ENCODE assay signal across 8 mouse cellular contexts in the genomic region with DNA sequence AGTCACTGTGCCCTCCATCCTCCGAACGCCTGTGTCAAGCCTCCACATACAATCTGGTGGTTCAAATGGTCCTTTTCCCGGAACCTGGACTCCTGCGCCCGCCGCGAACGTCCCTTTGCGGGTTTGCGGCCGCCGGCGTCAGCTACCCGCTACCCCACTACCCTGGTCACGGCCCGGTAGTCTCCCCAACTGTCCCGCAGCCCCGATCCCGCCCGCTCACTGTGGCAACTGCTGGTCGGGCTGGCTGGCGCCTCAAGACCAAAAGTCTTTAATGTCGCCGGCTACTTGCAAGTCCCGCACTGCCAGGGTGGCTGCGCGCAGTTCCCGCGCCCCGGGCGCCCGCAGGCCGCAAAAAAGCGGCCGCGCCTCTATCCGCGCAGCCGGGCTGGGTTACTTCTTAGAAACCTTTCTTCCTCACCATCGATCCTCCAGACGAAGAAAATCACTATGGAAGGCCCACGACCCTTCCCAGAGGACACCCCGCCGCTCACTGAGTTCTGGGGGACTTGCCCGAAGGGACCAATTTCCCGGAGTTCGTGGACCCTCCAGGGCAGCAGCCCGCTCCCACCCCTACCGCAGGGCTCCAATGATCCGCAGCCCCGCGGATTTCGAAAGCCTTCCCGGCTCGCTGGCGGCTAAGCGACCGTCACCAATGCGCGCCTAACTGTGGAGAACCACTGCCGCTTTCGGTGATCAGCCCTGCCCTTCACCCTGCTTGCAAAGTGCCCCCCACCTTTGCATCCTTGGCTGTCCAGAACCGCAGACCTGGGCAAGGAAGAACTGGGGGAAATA. TPM values are rescaled to one million over a fixed set of nuclear protein-coding genes. Genes with fewer than 3 reads are reported as not detected.
DNase-seq lines count a peak whose midpoint lies in the region; ATAC-seq and TF ChIP-seq lines count a peak whose summit lies in the region.

No protein-coding gene starts in this region.

- ATAC-seq in G1E (ENCODE audit: extremely low read depth, insufficient number of reproducible peaks, low FRiP score, poor library complexity, severe bottlenecking), result no peak
- peak; percentile 13 for ATAC-seq in erythroblast, adult 5-6 weeks (replicated peaks; ENCODE audit: low FRiP score, poor library complexity, severe bottlenecking)
- peak; percentile 40 for ATAC-seq in heart, postnatal 0 days (ENCODE audit: insufficient read depth, low read depth)

- peak; percentile 80; the same call in 1 of the 2 replicates for TF ChIP-seq POLR2A in bone marrow, adult 2 months (IDR thresholded peaks at IDR 0.05; ENCODE audit: borderline replicate concordance, control insufficient read depth, low read depth, low read length)

- peak overlapping the region; percentile 97 for H3K4me2 ChIP-seq in heart, postnatal 0 days (ENCODE audit: low read depth, low read length)

- TF ChIP-seq EP300 in heart, postnatal 0 days (IDR thresholded peaks at IDR 0.05; ENCODE audit: low read depth), result no peak

- H3K4me3 ChIP-seq in G1E (ENCODE audit: low read depth, low read length), result peak overlapping the region; percentile 77
- H3K4me3 ChIP-seq in bone marrow, adult 2 months (replicated peaks; ENCODE audit: control insufficient read depth, low read depth, low read length), result peak overlapping the region; percentile 62
- H3K4me3 ChIP-seq in heart, postnatal 0 days (ENCODE audit: low read depth, low read length), result peak overlapping the region; percentile 80

- no peaks in the 10 kb centered on the region for H3K27me3 ChIP-seq in G1E (ENCODE audit: insufficient read depth, low read length)
- no peaks in the 10 kb centered on the region for H3K27me3 ChIP-seq in heart, postnatal 0 days (ENCODE audit: control insufficient read depth, insufficient read depth, low read length)

- peaks cover 52% of the 10 kb centered on the region for H3K4me1 ChIP-seq in G1E (ENCODE audit: insufficient read depth, low read depth, low read length)
- no peaks in the 10 kb centered on the region for H3K4me1 ChIP-seq in bone marrow, adult 2 months (ENCODE audit: control insufficient read depth, insufficient read depth, low read length)
- H3K4me1 ChIP-seq in heart, postnatal 0 days (ENCODE audit: control insufficient read depth, insufficient read depth), result peaks cover 11% of the 10 kb centered on the region

- peak overlapping the region; percentile 94 for H3K9ac ChIP-seq in heart, postnatal 0 days (replicated peaks; ENCODE audit: low read depth, low read length)

- DNase-seq in G1E (ENCODE audit: low spot score), result no peak
- no peak for DNase-seq in heart, postnatal 0 days (ENCODE audit: low spot score)
- DNase-seq in kidney, postnatal 36 days, result peak; percentile 50 to 82
- peak; percentile 76 for DNase-seq in lung, postnatal 10 days
- DNase-seq in ovary, postnatal 14 days (ENCODE audit: low spot score), result peak; percentile 42
- DNase-seq in yolk sac, embryonic 10.5 days (ENCODE audit: low spot score), result peak; percentile 67

- TF ChIP-seq CTCF in G1E (IDR thresholded peaks at IDR 0.05; ENCODE audit: low read depth, low read length), result no peak
- no peak for TF ChIP-seq CTCF in bone marrow, adult 2 months (IDR thresholded peaks at IDR 0.05; ENCODE audit: control insufficient read depth, insufficient read depth, low read length)
- TF ChIP-seq CTCF in heart, postnatal 0 days (IDR thresholded peaks at IDR 0.05; ENCODE audit: low read depth), result no peak

- peak overlapping the region; percentile 93 for H3K27ac ChIP-seq in bone marrow, adult 2 months (ENCODE audit: control insufficient read depth, insufficient read depth, low read depth, low read length, poor library complexity)
- H3K27ac ChIP-seq in heart, postnatal 0 days (ENCODE audit: low read depth), result peak overlapping the region; percentile 98

- H3K9me3 ChIP-seq in G1E (replicated peaks), result no peaks in the 10 kb centered on the region
- no peaks in the 10 kb centered on the region for H3K9me3 ChIP-seq in heart, postnatal 0 days (replicated peaks; ENCODE audit: control insufficient read depth, low read length)

- H3K36me3 ChIP-seq in G1E (replicated peaks), result peaks cover 18% of the 10 kb centered on the region
- H3K36me3 ChIP-seq in heart, postnatal 0 days (replicated peaks; ENCODE audit: control insufficient read depth, insufficient read depth, low read length), result 0 out of 2 replicates have a peak, but pooled peaks cover 14% of the 10 kb centered on the region

- WGBS in bone marrow, adult 2 months, result under 1% methylated on average over 63 of the region's 63 CpGs
- under 1% methylated on average over 63 of the region's 63 CpGs for WGBS in heart, postnatal 0 days

RNA-seq across cellular contexts. Expression of a gene that starts 6.8 kb away (rescaled TPM):
- total RNA-seq in G1E (2014; fragmentation: Nextera tagmentation) (88.0 and 88.8 TPM in 2 replicates), G1E (2017) (79.3 and 87.1 TPM in 2 replicates)
- polyA plus RNA-seq in G1E (2012), result 34.6 and 34.8 TPM in 2 replicates
- polyA plus RNA-seq in bone marrow, adult 2 months (2011; ENCODE audit: insufficient read depth, insufficient read length, low replicate concordance, missing spikeins), result 40.0 and 47.4 TPM in 2 replicates
- total RNA-seq in erythroblast, adult 5-6 weeks (2015; ENCODE audit: low replicate concordance), result 256 and 258 TPM in 2 replicates
- 354 and 386 TPM in 2 replicates for total RNA-seq in erythroblast, adult 5-6 weeks (2017; ENCODE audit: low replicate concordance)
- 42.9 and 65.1 TPM in 2 replicates for total RNA-seq in heart, postnatal 0 days (2014; rRNA removed; ENCODE audit: low replicate concordance)
- polyA plus RNA-seq in heart, postnatal 0 days (2015; fragmentation: Nextera tagmentation; extraction: Ambion mirVana), result 23.7 and 27.0 TPM in 2 replicates

RNA-seq across cellular contexts. Expression of a gene that starts 28.6 kb away (rescaled TPM):
- total RNA-seq in G1E (2014; fragmentation: Nextera tagmentation), result 22.5 and 25.0 TPM in 2 replicates
- total RNA-seq in G1E (2017), result 11.2 and 11.7 TPM in 2 replicates
- 2.3 and 3.5 TPM in 2 replicates for polyA plus RNA-seq in G1E (2012)
- 6.9 and 16.6 TPM in 2 replicates for polyA plus RNA-seq in bone marrow, adult 2 months (2011; ENCODE audit: insufficient read depth, insufficient read length, low replicate concordance, missing spikeins)
- 2.7 and 5.0 TPM in 2 replicates for total RNA-seq in erythroblast, adult 5-6 weeks (2015; ENCODE audit: low replicate concordance)
- 2.1 and 8.3 TPM in 2 replicates for total RNA-seq in erythroblast, adult 5-6 weeks (2017; ENCODE audit: low replicate concordance)
- total RNA-seq in heart, postnatal 0 days (2014; rRNA removed; ENCODE audit: low replicate concordance), result 4.0 and 13.4 TPM in 2 replicates
- 7.6 and 9.4 TPM in 2 replicates for polyA plus RNA-seq in heart, postnatal 0 days (2015; fragmentation: Nextera tagmentation; extraction: Ambion mirVana)

RNA-seq across cellular contexts. Expression of a gene that starts 54.5 kb away (rescaled TPM):
- total RNA-seq in G1E (2014; fragmentation: Nextera tagmentation), result 0.83 and 1.5 TPM in 2 replicates
- total RNA-seq in G1E (2017), result 0.98 and 0.99 TPM in 2 replicates
- polyA plus RNA-seq in G1E (2012), result 0.16 and 0.19 TPM in 2 replicates
- polyA plus RNA-seq in bone marrow, adult 2 months (2011; ENCODE audit: insufficient read depth, insufficient read length, low replicate concordance, missing spikeins), result 2.4 and 6.2 TPM in 2 replicates
- total RNA-seq in erythroblast, adult 5-6 weeks (2015; ENCODE audit: low replicate concordance), result 0.19 and 2.1 TPM in 2 replicates
- total RNA-seq in erythroblast, adult 5-6 weeks (2017; ENCODE audit: low replicate concordance), result 4.9 and 6.4 TPM in 2 replicates
- 24.8 and 28.5 TPM in 2 replicates for total RNA-seq in heart, postnatal 0 days (2014; rRNA removed; ENCODE audit: low replicate concordance)
- polyA plus RNA-seq in heart, postnatal 0 days (2015; fragmentation: Nextera tagmentation; extraction: Ambion mirVana), result 6.9 and 9.2 TPM in 2 replicates

Comparison
In these comparisons a context has a peak if more than half of its experiments do, and no peak if none do; other contexts are left out.
1. DNase-seq: peak in kidney, postnatal 36 days (2 of 2), lung, postnatal 10 days (single experiment), ovary, postnatal 14 days (single experiment) and yolk sac, embryonic 10.5 days (single experiment); none in G1E (single experiment) and heart, postnatal 0 days (single experiment).
2. Peak in every context shown above with its lines, with median percentiles within 50 percentile points of each other: H3K4me3 ChIP-seq.